Mouse (Mus musculus) liver, embryonic 14 days (tissue): ENCODE measurements around the gene Helt. TPM values are rescaled to one million over a fixed set of nuclear protein-coding genes. Genes with fewer than 3 reads are reported as not detected.

ENCODE experiments used
- polyA plus RNA-seq: library from polyadenylated mRNA; depleted of rRNA; stranded (reverse); fragments of >200 nt; gene quantifications from 2 replicates; pipeline ENCODE4 v1.2.3, GENCODE M21; 2012; rRNA removed

The Helt gene
- not detected in 2 replicates for polyA plus RNA-seq

DNA sequence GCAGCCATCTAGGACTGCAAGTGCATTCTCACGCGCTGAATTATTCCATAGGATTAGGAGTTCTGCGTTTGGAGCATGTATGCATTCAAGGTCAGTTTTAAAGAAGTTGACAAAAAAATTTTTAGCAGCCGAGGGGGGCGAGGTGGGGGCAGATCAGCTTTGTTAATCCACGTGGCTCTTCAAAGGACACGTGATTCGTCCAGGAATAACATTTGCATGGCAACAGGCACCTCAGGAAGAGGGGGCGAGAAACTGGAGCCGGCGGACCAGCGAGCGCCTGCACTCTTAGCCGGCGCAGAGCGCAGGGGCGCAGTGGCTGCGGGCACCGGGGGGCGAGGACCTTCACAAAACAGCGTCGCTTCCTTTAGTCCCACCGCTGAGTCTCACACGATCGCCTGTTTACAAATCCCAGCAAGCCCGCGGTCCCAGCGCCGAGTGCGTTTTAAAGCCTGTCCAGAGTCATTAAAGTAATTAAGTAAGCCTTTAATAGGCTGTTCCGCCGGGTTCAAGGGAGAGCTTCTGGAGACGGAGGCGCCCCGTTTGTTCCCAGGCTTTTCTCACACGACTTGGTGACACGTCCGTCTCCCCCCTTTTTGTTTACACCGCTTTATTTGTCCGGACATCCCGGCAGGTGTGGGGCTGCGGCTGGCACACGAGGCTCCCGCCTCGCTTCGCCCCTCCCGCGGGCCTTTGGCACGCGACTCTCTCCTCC is at the start of gene Helt:
Helt (minus strand) TSS at position 491 of the 712 bp plus-strand sequence.

Other genes with a start within 250 kb of the Helt start
- gene Cfap97, start 142.9 kb downstream of the Helt start, polyA plus RNA-seq, result 4.4 and 4.6 TPM in 2 replicates
- 4.6 and 4.8 TPM in 2 replicates for gene Snx25, start 142.5 kb downstream of the Helt start, polyA plus RNA-seq
- gene Slc25a4, start 83.4 kb downstream of the Helt start, polyA plus RNA-seq, result 53.0 and 56.8 TPM in 2 replicates
- gene Acsl1, start 176.4 kb upstream of the Helt start, polyA plus RNA-seq, result 33.7 and 38.1 TPM in 2 replicates